Mouse (Mus musculus): ENCODE results near the gene Dock6.
"Not testable (repeated sequence)": the region's sequence is repeated elsewhere in the genome, so short reads cannot be mapped to it uniquely, and the experiment has no call there.

Dock6 gene

GRCm38 (mm10) chr9:21852128-21853091 lies at the start of gene Dock6:
Gene Dock6 (minus strand): TSS chr9:21852635.
- in situ Hi-C loops (cut with MboI, MseI) = no loop called here

- in situ Hi-C loops (cut with MboI, MseI) = no loop called here
Observed at GRCm38 (mm10) chr9:21901223-21901820, 48.9 kb upstream of the Dock6 start.

- in situ Hi-C loops (cut with MboI, MseI) = no loop called here
Observed at GRCm38 (mm10) chr9:21889229-21889628, 36.8 kb upstream of the Dock6 start.

GRCm38 (mm10) chr9:21876601-21877000 lies 24.2 kb upstream of the Dock6 start:
- in situ Hi-C loops (cut with MboI, MseI) = no loop called here

GRCm38 (mm10) chr9:21872204-21872603 lies 19.8 kb upstream of the Dock6 start:
- in situ Hi-C loops (cut with MboI, MseI) = no loop called here

GRCm38 (mm10) chr9:21870879-21871524 lies 18.6 kb upstream of the Dock6 start:
- in situ Hi-C loops (cut with MboI, MseI) = no loop called here

GRCm38 (mm10) chr9:21869290-21869689 lies 16.9 kb upstream of the Dock6 start:
- in situ Hi-C loops (cut with MboI, MseI) = not testable (repeated sequence)

- in situ Hi-C loops (cut with MboI, MseI) = no loop called here
Observed at GRCm38 (mm10) chr9:21867726-21868125, 15.3 kb upstream of the Dock6 start.

GRCm38 (mm10) chr9:21866641-21867040 lies 14.2 kb upstream of the Dock6 start:
- in situ Hi-C loops (cut with MboI, MseI) = no loop called here

GRCm38 (mm10) chr9:21865673-21866398 lies 13.4 kb upstream of the Dock6 start:
- in situ Hi-C loops (cut with MboI, MseI) = no loop called here

GRCm38 (mm10) chr9:21862181-21862580 lies 9.7 kb upstream of the Dock6 start:
- in situ Hi-C loops (cut with MboI, MseI) = no loop called here

GRCm38 (mm10) chr9:21860349-21860748 lies 7.9 kb upstream of the Dock6 start:
- in situ Hi-C loops (cut with MboI, MseI) = not testable (repeated sequence)

GRCm38 (mm10) chr9:21859606-21860005 lies 7.2 kb upstream of the Dock6 start:
- in situ Hi-C loops (cut with MboI, MseI) = no loop called here

GRCm38 (mm10) chr9:21858084-21858483 lies 5.6 kb upstream of the Dock6 start:
- in situ Hi-C loops (cut with MboI, MseI) = no loop called here

GRCm38 (mm10) chr9:21857501-21857900 lies 5.1 kb upstream of the Dock6 start:
- in situ Hi-C loops (cut with MboI, MseI) = no loop called here

GRCm38 (mm10) chr9:21854894-21855293 lies 2.5 kb upstream of the Dock6 start:
- in situ Hi-C loops (cut with MboI, MseI) = no loop called here

- in situ Hi-C loops (cut with MboI, MseI) = no loop called here
Observed at GRCm38 (mm10) chr9:21853961-21854360, 1.5 kb upstream of the Dock6 start.

GRCm38 (mm10) chr9:21851084-21851483 lies 1.4 kb downstream of the Dock6 start:
- in situ Hi-C loops (cut with MboI, MseI) = no loop called here

- in situ Hi-C loops (cut with MboI, MseI) = no loop called here
Observed at GRCm38 (mm10) chr9:21849691-21850677, 2.5 kb downstream of the Dock6 start.

- in situ Hi-C loops (cut with MboI, MseI) = no loop called here
Observed at GRCm38 (mm10) chr9:21847926-21848325, 4.5 kb downstream of the Dock6 start.

Measured in T-helper 1 cell (primary cell).